Mouse (Mus musculus): ENCODE data around the gene Trim63.

Gene Trim63

GRCm38 (mm10) chr4:134343071-134344031, 28.4 kb downstream of the Trim63 start, which contains the start of gene Slc30a2:
Gene Slc30a2 (plus strand): TSS chr4:134343181.
- DNase-seq: peak; percentile 69 to 74

GRCm38 (mm10) chr4:134344620-134345019, 29.7 kb downstream of the Trim63 start:
- no peak for DNase-seq

- DNase-seq: no peak
Measured at GRCm38 (mm10) chr4:134345802-134346201, 30.9 kb downstream of the Trim63 start.

GRCm38 (mm10) chr4:134348078-134348477, 33.2 kb downstream of the Trim63 start:
- peak; percentile 83 to 85 for DNase-seq

- DNase-seq: no peak
Measured at GRCm38 (mm10) chr4:134348545-134348944, 33.6 kb downstream of the Trim63 start.

- DNase-seq: no peak
Measured at GRCm38 (mm10) chr4:134349829-134350228, 34.9 kb downstream of the Trim63 start.

- no peak for DNase-seq
Measured at GRCm38 (mm10) chr4:134350641-134351040, 35.7 kb downstream of the Trim63 start.

GRCm38 (mm10) chr4:134351329-134352260, 36.7 kb downstream of the Trim63 start:
- no peak for DNase-seq

GRCm38 (mm10) chr4:134352261-134352707, 37.4 kb downstream of the Trim63 start:
- DNase-seq: no peak

- no peak for DNase-seq
Measured at GRCm38 (mm10) chr4:134352929-134353328, 38.0 kb downstream of the Trim63 start.

- DNase-seq: no peak
Measured at GRCm38 (mm10) chr4:134353527-134354409, 38.8 kb downstream of the Trim63 start.

GRCm38 (mm10) chr4:134355841-134356452, 41.0 kb downstream of the Trim63 start:
- DNase-seq: peak; percentile 89 to 90

- DNase-seq: peak; percentile 79 to 91
Measured at GRCm38 (mm10) chr4:134356591-134357460, 41.9 kb downstream of the Trim63 start.

GRCm38 (mm10) chr4:134357461-134357771, 42.5 kb downstream of the Trim63 start:
- DNase-seq: no peak

- no peak for DNase-seq
Measured at GRCm38 (mm10) chr4:134359649-134360048, 44.7 kb downstream of the Trim63 start.

GRCm38 (mm10) chr4:134361215-134361614, 46.3 kb downstream of the Trim63 start:
- DNase-seq: no peak

GRCm38 (mm10) chr4:134362124-134362523, 47.2 kb downstream of the Trim63 start:
- DNase-seq: no peak

- DNase-seq: peak; percentile 56 to 58
Measured at GRCm38 (mm10) chr4:134362586-134362985, 47.7 kb downstream of the Trim63 start.

GRCm38 (mm10) chr4:134365280-134365679, 50.4 kb downstream of the Trim63 start:
- no peak for DNase-seq

GRCm38 (mm10) chr4:134370649-134371221, 55.8 kb downstream of the Trim63 start:
- DNase-seq: no peak

Data from kidney, adult 8-10 months (tissue).